Mouse (Mus musculus): Measurements from ENCODE around the gene Ap2a2.
"Not testable (repeated sequence)": the region's sequence is repeated elsewhere in the genome, so short reads cannot be mapped to it uniquely, and the experiment has no call there.

Gene Ap2a2

GRCm38 (mm10) chr7:141559726-141560325, 2.1 kb upstream of the Ap2a2 start:
- CTCF ChIA-PET = no interaction called here

GRCm38 (mm10) chr7:141560471-141560870, 1.5 kb upstream of the Ap2a2 start:
- CTCF ChIA-PET = no interaction called here

- CTCF ChIA-PET = no interaction called here
These were observed 463 bp downstream of the Ap2a2 start for GRCm38 (mm10) chr7:141562421-141562851.

GRCm38 (mm10) chr7:141562852-141563427, 967 bp downstream of the Ap2a2 start:
- CTCF ChIA-PET = no interaction called here

GRCm38 (mm10) chr7:141564561-141564960, 2.6 kb downstream of the Ap2a2 start:
- CTCF ChIA-PET = no interaction called here

GRCm38 (mm10) chr7:141566587-141566986, 4.6 kb downstream of the Ap2a2 start:
- CTCF ChIA-PET = no interaction called here

GRCm38 (mm10) chr7:141569283-141569803, 7.4 kb downstream of the Ap2a2 start:
- CTCF ChIA-PET = no interaction called here

- CTCF ChIA-PET = no interaction called here
These were observed 7.9 kb downstream of the Ap2a2 start for GRCm38 (mm10) chr7:141569916-141570315.

GRCm38 (mm10) chr7:141570625-141571295, 8.8 kb downstream of the Ap2a2 start:
- CTCF ChIA-PET = no interaction called here

GRCm38 (mm10) chr7:141574041-141574440, 12.1 kb downstream of the Ap2a2 start:
- CTCF ChIA-PET = interaction anchor here (0.7 kb wide), 1 partner anchor 23 kb away, joined by 6 read pairs; no protein-coding TSS in a partner anchor

GRCm38 (mm10) chr7:141575481-141575880, 13.5 kb downstream of the Ap2a2 start:
- CTCF ChIA-PET = interaction anchor here (0.6 kb wide), 1 partner anchor 113 kb away, joined by 3 read pairs; no protein-coding TSS in a partner anchor

- CTCF ChIA-PET = no interaction called here
These were observed 15.8 kb downstream of the Ap2a2 start for GRCm38 (mm10) chr7:141577801-141578200.

GRCm38 (mm10) chr7:141578511-141578910, 16.5 kb downstream of the Ap2a2 start:
- CTCF ChIA-PET = no interaction called here

- CTCF ChIA-PET = no interaction called here
These were observed 17.0 kb downstream of the Ap2a2 start for GRCm38 (mm10) chr7:141578943-141579342.

- CTCF ChIA-PET = no interaction called here
These were observed 19.4 kb downstream of the Ap2a2 start for GRCm38 (mm10) chr7:141581323-141581722.

GRCm38 (mm10) chr7:141584048-141584841, 22.3 kb downstream of the Ap2a2 start:
- CTCF ChIA-PET = no interaction called here

- CTCF ChIA-PET = no interaction called here
These were observed 23.3 kb downstream of the Ap2a2 start for GRCm38 (mm10) chr7:141585288-141585687.

GRCm38 (mm10) chr7:141585881-141586280, 23.9 kb downstream of the Ap2a2 start:
- CTCF ChIA-PET = no interaction called here

GRCm38 (mm10) chr7:141588890-141589289, 26.9 kb downstream of the Ap2a2 start:
- CTCF ChIA-PET = no interaction called here

- CTCF ChIA-PET = not testable (repeated sequence)
These were observed 28.3 kb downstream of the Ap2a2 start for GRCm38 (mm10) chr7:141590249-141590648.

- CTCF ChIA-PET = no interaction called here
These were observed 29.0 kb downstream of the Ap2a2 start for GRCm38 (mm10) chr7:141590959-141591358.

- CTCF ChIA-PET = no interaction called here
These were observed 30.1 kb downstream of the Ap2a2 start for GRCm38 (mm10) chr7:141592096-141592495.
